Mouse (Mus musculus): ENCODE data around the gene Sgcd.

The Sgcd gene

GRCm38 (mm10) chr11:47297805-47298340, 690.9 kb downstream of the Sgcd start:
- DNase-seq (ENCODE audit: low read depth, low spot score), result no peak

GRCm38 (mm10) chr11:47294741-47295140, 694.0 kb downstream of the Sgcd start:
- DNase-seq (ENCODE audit: low read depth, low spot score), result no peak

- DNase-seq (ENCODE audit: low read depth, low spot score), result no peak
Measured at GRCm38 (mm10) chr11:47276586-47276985, 712.2 kb downstream of the Sgcd start.

- peak; percentile 59 for DNase-seq (ENCODE audit: low read depth, low spot score)
Measured at GRCm38 (mm10) chr11:47268556-47268955, 720.2 kb downstream of the Sgcd start.

GRCm38 (mm10) chr11:47264267-47264984, 724.3 kb downstream of the Sgcd start:
- no peak for DNase-seq (ENCODE audit: low read depth, low spot score)

- peak; percentile 18 for DNase-seq (ENCODE audit: low read depth, low spot score)
Measured at GRCm38 (mm10) chr11:47250301-47250700, 738.5 kb downstream of the Sgcd start.

GRCm38 (mm10) chr11:47248345-47248893, 740.4 kb downstream of the Sgcd start:
- DNase-seq (ENCODE audit: low read depth, low spot score), result peak; percentile 59

- no peak for DNase-seq (ENCODE audit: low read depth, low spot score)
Measured at GRCm38 (mm10) chr11:47247703-47248344, 740.9 kb downstream of the Sgcd start.

- DNase-seq (ENCODE audit: low read depth, low spot score), result no peak
Measured at GRCm38 (mm10) chr11:47242401-47242800, 746.4 kb downstream of the Sgcd start.

GRCm38 (mm10) chr11:47228222-47228621, 760.5 kb downstream of the Sgcd start:
- DNase-seq (ENCODE audit: low read depth, low spot score), result no peak

GRCm38 (mm10) chr11:47224148-47224547, 764.6 kb downstream of the Sgcd start:
- DNase-seq (ENCODE audit: low read depth, low spot score), result no peak

GRCm38 (mm10) chr11:47211531-47211930, 777.2 kb downstream of the Sgcd start:
- peak; percentile 18 for DNase-seq (ENCODE audit: low read depth, low spot score)

- DNase-seq (ENCODE audit: low read depth, low spot score), result peak; percentile 3
Measured at GRCm38 (mm10) chr11:47206461-47206860, 782.3 kb downstream of the Sgcd start.

GRCm38 (mm10) chr11:47199106-47199505, 789.7 kb downstream of the Sgcd start:
- peak; percentile 7 for DNase-seq (ENCODE audit: low read depth, low spot score)

- DNase-seq (ENCODE audit: low read depth, low spot score), result no peak
Measured at GRCm38 (mm10) chr11:47188556-47188955, 800.2 kb downstream of the Sgcd start.

- DNase-seq (ENCODE audit: low read depth, low spot score), result no peak
Measured at GRCm38 (mm10) chr11:47174977-47175376, 813.8 kb downstream of the Sgcd start.

- no peak for DNase-seq (ENCODE audit: low read depth, low spot score)
Measured at GRCm38 (mm10) chr11:47170926-47171625, 817.7 kb downstream of the Sgcd start.

GRCm38 (mm10) chr11:47167376-47167775, 821.4 kb downstream of the Sgcd start:
- DNase-seq (ENCODE audit: low read depth, low spot score), result peak; percentile 82

GRCm38 (mm10) chr11:47158089-47158488, 830.7 kb downstream of the Sgcd start:
- no peak for DNase-seq (ENCODE audit: low read depth, low spot score)

- peak; percentile 33 for DNase-seq (ENCODE audit: low read depth, low spot score)
Measured at GRCm38 (mm10) chr11:47156730-47157693, 831.8 kb downstream of the Sgcd start.
